Mouse (Mus musculus) adrenal gland, postnatal 14 days (tissue): ENCODE measurements at regions not wholly inside any gene's neighbourhood (a gene's known extent, or its start where the extent isn't known, plus 50 kb on each side); places are given as distances from the start of the nearest gene placed in this dataset.
A peak's percentile ranks its signal among the peaks of the same experiment; 100 is the strongest.

Experiments used
- DNase-seq: peaks from one replicate; pipeline ENCODE4 v3.0.0; 2021; ENCODE audit warnings: mixed read lengths

DNA sequence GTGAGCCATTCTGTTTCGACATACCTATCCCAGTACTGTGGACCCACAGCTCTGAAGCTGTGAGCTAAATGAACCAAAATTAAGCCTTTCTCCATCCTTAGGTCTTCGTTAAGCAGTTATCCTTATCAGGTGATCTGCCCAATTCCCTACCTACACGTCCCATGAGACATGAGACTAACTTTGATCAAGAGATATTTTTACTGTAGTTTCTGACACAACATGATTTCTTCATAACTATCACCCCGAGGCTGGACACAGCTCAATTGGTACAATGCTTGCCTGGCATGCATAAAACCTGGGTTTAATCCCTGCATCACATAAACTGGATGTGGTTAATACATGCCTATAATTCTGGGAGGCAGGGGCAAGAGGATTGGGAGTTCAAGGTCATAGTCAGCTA lies 82.2 kb upstream of the Elovl6 start:
- no peak for DNase-seq

DNA sequence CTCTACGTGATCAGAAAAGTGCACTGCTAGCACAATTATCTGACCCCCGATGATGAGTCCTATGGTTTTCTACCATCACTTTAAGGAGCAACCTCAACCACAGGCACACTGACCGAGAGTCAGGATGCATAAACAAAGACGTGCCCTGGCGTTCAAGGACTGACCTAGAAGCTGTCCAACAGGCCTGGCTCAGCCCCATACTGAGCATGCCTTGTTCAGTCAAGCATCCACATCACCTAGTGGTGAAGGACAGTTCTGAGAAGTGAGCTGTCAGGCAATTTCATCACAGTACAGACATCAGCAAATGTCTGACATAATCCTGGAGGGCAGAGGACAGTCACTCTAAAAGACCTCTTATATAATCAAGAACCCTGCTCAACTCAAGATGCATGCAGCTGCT lies 81.5 kb upstream of the Elovl6 start:
- peak; percentile 16 for DNase-seq

DNA sequence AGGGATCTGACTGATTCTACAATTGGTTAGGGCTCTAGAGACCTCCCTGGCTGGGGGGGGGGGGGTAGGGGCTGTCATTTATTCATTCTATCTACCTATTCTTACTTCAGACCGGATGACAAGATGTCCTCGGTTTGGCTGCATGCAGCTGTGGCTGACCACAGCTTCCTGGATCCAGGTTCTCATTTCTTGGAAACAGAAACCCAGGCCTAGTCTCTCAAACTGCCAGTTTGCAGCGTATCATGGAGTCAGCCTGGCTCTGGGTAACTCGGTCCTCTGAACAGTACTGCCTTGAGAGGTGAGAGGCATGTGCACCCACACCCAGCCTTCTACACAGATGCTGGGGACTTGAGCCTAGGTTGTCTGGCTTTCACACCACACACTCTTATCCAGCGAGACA lies 62.1 kb upstream of the Elovl6 start:
- no peak for DNase-seq

DNA sequence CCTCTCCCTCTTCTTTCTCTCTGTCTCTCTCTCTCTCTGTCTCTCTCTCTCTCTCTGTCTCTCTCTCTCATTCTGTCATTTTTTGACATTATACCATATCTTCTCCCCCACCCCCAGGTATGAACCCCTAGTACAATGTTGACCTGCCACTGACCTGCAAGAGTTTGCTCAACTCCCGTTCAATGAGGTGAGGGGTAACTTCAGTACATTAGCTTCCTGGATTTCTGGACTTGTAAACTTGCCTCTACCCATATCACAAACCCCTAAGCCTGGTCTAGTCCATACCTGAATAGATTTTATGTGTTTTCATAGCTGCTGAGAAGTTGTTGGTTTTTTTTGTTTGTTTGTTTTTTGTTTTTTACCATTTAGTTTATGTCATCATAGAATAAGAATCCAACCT lies 60.8 kb upstream of the Elovl6 start:
- DNase-seq, result no peak

DNA sequence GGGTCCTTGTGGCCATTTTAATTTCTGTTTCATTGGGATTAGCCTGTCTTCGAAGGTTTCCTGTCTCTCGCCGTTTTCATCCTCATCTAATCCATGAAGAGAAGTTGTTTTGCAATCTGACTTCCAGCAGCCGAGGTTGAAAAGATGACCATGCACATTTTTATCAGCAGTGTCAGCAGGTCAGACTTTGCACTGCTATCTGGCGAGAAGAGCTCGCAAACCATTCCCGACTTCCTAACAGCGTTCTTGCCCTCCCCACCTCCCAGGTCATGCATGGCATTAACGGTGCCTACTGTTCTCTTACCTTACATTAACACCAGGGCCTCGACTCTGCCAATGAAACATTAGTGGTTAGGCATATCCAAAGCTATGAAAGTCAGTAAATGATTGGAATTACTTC lies 60.1 kb upstream of the Elovl6 start:
- no peak for DNase-seq

DNA sequence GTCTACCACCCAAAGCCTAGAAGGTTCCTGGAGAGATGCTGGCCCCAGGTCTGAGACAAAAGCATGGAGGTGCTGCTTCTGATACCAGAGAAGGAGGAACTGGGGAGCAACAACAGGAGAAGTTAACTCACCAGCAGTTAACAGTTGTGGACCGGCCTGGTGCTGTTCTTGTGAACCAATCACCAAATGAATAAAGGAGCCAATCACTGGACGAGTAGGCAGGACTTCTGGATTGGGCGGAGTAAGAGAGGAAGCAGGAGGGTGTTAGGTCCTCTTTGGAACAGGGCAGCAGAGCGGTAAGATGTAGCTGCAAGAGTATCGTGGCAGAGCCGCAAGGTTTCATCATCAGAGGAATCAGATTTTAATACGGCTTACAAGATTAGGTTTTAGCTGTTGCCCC lies 57.7 kb upstream of the Elovl6 start:
- no peak for DNase-seq

DNA sequence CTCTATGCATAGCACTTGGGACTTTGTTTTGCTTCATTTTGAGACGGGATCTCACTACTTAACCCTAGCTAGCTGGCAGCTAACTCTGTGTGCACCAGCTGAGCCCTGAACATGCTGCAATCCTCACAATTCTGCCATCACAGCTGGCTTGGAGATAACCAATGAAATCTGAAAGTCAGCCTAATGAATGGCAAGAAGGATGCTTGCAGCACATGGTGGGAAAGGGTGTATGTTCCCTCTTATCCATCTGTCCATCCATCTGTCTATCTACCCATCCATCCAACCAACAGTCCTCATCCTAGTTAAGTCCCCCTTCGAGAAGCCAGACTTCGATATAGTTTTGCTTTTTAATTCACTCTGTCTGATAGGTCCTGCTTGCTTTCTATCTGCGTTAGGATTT lies 55.9 kb upstream of the Elovl6 start:
- no peak for DNase-seq

DNA sequence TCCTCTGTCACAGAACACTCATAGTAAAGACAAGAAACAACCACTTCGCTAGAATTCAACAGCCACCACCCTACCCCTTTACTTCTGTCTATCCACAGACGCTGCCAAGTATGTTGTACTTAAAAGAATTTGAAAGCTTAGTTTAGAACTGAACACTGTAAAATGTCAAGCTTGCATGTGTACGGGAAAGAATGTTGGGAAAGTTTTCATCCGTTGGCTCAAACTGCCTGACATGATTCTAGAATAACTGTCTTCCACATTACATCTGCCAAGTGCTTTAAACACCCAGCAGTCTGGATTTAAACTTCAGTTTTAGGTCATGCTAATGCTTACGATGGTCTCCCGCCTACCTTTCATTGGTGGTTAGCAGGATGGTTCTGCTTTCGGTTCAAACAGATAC lies 54.1 kb upstream of the Elovl6 start:
- no peak for DNase-seq

DNA sequence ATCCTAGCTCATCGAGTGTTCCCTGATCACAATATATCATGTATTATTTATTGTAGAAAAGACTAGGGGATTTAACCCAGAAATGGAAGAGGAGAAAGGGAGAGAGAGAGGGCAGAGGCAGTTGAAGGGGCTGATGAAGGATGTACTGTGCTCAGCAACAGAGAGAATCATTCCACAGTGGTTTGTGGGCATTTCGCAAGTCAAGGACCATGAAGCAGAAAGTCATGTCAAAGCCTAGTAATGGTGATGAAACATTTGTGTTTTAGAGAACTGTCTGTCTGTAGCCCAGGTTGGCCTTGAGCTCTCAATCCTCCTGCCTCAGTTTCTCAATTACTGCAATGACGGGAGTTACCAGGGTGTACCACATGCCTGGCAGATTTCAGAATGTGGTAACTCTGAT lies 50.9 kb upstream of the Elovl6 start:
- DNase-seq, result no peak
